Mouse (Mus musculus) cerebellum, postnatal 4 days (tissue): ENCODE measurements around the gene Pbx1.

Source experiments
- DNase-seq, 2 experiments: peaks; one replicate each; pipeline ENCODE4 v3.0.0; 2022; ENCODE audit warnings: low spot score in 2 of 2, mixed read lengths in 1 of 2

Pbx1 gene

DNA sequence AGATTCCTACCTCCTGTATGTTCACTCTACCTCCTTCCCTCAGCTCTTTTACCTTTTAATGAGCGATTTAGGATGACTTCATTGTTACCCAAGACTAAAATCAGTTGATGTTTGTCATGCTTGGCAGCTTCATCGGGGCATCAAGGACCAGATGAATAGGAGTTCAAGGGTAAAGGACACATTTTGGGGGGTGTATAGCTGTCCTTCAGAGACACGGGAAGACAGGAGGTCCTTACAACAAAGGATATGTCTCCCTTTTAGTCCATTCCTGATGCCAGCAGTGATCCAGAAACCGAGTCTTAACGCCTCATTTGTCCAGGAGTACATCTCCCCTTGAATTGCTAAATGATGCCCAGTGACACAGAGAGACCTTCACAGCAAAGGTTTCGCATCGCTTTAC, 343.4 kb downstream of the Pbx1 start:
- DNase-seq: no peak

DNA sequence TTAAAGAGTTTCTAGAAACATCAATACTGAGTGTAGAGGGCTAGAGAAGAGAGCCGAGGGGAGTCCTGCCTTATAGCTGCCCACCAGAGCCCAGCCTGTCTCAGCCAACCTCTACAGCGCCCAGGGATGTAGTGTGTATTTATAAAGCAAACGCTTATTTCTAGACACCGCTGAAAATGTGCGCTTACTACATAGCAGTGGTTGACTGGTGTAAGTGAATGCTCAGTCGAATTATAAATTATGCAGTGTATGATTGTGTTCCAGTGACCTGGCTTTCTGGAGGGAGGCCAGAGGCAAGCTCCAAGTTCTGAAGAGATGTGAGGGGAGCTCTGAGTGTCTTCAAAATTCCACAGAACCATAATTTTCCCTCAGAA, 352.7 kb downstream of the Pbx1 start:
- no peak for DNase-seq

DNA sequence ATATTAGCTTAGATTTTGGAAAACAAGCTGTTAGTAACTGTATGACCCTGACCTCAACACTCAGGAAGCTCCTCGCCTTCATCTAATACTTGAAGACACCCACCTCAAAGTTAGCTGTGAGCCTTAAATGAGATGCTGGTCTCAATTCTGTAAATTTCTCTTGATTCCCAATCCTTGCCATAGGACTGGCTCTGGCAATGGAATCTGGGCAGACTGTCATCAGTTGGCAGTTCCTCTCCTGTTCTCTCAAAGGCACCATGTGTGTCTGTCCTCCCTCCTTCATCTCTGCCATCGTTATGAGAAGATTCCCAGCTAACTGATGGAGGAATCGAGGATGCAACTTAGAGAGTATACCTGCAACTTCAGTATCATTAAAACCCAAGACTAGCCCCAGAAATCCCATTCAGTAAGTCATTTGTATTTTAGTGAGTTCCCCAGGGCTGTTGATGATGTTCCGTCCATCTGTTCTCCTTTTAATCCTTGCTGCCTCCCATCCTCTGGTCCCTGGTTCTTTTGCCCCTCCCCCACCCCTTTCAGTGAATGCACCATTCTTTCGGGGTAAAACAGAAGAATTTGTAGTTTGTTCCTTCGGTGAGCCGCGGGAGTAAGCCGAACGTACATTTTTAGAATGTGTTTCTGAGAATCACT, 353.2 kb downstream of the Pbx1 start:
- DNase-seq: no peak

- DNase-seq: no peak
Measured at GRCm38 (mm10) chr1:168071974-168072373, 360.1 kb downstream of the Pbx1 start.

DNA sequence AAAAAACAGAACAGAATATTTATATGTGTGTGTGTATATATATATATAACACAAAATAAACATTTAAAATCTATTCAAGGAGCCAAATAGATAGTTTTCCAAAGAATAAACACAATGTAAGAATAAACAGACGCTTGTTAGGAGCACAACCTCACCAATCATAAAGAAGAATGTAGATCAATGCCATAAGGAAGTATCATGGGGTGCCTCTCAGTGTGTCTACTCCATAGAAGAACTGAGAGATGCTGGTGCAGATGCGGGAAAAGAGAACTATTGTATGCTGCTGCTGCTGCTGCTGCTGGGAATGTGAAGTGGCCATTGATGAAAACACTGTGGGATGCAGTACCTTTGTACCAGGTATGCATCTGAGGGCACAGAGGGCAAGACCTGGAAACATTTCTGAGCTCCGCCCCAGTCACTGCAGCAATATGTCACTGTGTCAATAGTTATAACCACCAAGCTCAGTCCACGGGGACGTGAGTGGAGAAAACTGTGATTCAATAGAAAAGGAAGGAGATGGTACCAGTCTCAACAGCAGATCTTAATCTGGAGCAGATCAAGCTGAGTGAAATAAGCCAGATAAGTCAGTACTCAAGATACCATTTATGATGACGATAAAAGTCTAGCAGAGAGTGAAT, 361.7 kb downstream of the Pbx1 start:
- no peak for DNase-seq

GRCm38 (mm10) chr1:168069740-168070139, 362.3 kb downstream of the Pbx1 start:
- no peak for DNase-seq
